Mouse (Mus musculus) neural tube, embryonic 14.5 days (tissue): Measurements from ENCODE around the gene Gm17387. TPM values are rescaled to one million over a fixed set of nuclear protein-coding genes. Genes with fewer than 3 reads are reported as not detected.

Experiments used
- ATAC-seq: fragments of 200-750 bp; cut with Nextera tagmentation; 2 replicates; pipeline ENCODE4 v1.8.0; 2017; ENCODE audit warnings: low read depth, mild to moderate bottlenecking, moderate TSS enrichment, moderate library complexity
- H3K27ac ChIP-seq: fragments of 300-500 bp; sonication (generic); 2 replicates; pipeline ENCODE4 v1.5.1; 2014; ENCODE audit warnings: low read depth, mild to moderate bottlenecking, control low read depth, low read length, moderate library complexity, mixed read lengths
- H3K27me3 ChIP-seq: fragments of 300-500 bp; sonication (generic); 2 replicates; pipeline ENCODE4 v1.6.1; 2014; ENCODE audit warnings: low read length; ENCODE audit not compliant: control insufficient read depth, insufficient read depth
- H3K36me3 ChIP-seq: fragments of 300-500 bp; sonication (generic); 2 replicates; pipeline ENCODE4 v1.6.1; 2014; ENCODE audit warnings: low read length, mixed read lengths; ENCODE audit not compliant: control insufficient read depth, insufficient read depth
- H3K4me1 ChIP-seq: fragments of 300-500 bp; sonication (generic); 2 replicates; pipeline ENCODE4 v1.6.1; 2014; ENCODE audit warnings: low read length; ENCODE audit not compliant: control insufficient read depth, insufficient read depth
- H3K4me2 ChIP-seq: fragments of 300-500 bp; sonication (generic); 2 replicates; pipeline ENCODE4 v1.6.1; 2014; ENCODE audit warnings: mild to moderate bottlenecking, low read depth, low read length, control low read depth
- H3K4me3 ChIP-seq: fragments of 300-500 bp; sonication (generic); 2 replicates; pipeline ENCODE4 v1.5.1; 2014; ENCODE audit warnings: low read depth, low read length, control low read depth, mixed read lengths
- H3K9ac ChIP-seq: fragments of 300-500 bp; sonication (generic); replicated peaks from 2 replicates; pipeline ENCODE4 v1.6.1; 2014; ENCODE audit warnings: low read depth, mild to moderate bottlenecking, control low read depth, low read length, mixed read lengths
- H3K9me3 ChIP-seq: fragments of 300-500 bp; sonication (generic); 2 replicates; pipeline ENCODE4 v1.6.1; 2016; ENCODE audit warnings: low read length; ENCODE audit not compliant: control insufficient read depth
- WGBS: fragments of 180-500 bp; shearing (Covaris S2); extraction: QIAGEN DNeasy Blood & Tissue Kit; methylation state at CpG from one replicate; pipeline ENCODE4 v1.1.7; 2014; 5-methylcytosine and 5-hydroxymethylcytosine counted together
- polyA plus RNA-seq: library from polyadenylated mRNA; unstranded; fragments of >200 nt; fragmentation: Nextera tagmentation; extraction: Ambion mirVana; gene quantifications from 2 replicates; pipeline ENCODE4 v1.2.1, GENCODE M21; 2014

Gene Gm17387
- polyA plus RNA-seq, result not detected in 2 replicates

DNA sequence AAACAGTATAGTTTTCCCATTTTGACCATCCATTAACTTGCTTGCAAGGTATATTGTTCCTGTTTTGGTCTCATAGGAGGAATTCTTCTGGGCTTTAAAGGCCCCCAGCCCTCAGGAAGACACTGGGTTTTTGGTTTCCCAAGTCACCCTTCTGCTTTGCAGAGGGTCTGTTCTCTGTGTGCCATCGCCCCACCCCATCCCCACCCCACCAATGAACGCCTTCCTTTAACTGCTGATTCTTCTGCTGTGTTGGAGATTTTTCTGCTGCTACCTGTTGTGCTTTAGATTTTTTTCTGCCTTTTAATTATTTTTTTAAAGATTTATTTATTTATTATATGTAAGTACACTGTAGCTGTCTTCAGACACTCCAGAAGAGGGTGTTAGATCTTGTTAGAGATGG lies at the start of gene Gm17387:
Gm17387 (plus strand) TSS at position 301 of the 400 bp plus-strand sequence.
- no peak for ATAC-seq
- no peak within 1 kb of the TSS for H3K4me3 ChIP-seq
- no peak within 1 kb of the TSS for H3K9ac ChIP-seq
- 87% methylated on average over 2 of the region's 2 CpGs for WGBS
- no peak within 1 kb of the TSS for H3K27ac ChIP-seq
- H3K4me1 ChIP-seq, result no peaks in the 10 kb centered on the region
- H3K4me2 ChIP-seq, result no peak within 1 kb of the TSS
- H3K9me3 ChIP-seq, result no peaks in the 10 kb centered on the region
- H3K36me3 ChIP-seq, result no peaks in the 10 kb centered on the region
- no peaks in the 10 kb centered on the region for H3K27me3 ChIP-seq

- Histone ChIP-seq H3K9me3 (no peaks in the 10 kb centered on the region), H3K9ac (no peak overlapping the region), H3K4me1 (no peaks in the 10 kb centered on the region), H3K27me3 (no peaks in the 10 kb centered on the region), H3K4me3 (no peak overlapping the region), H3K4me2 (no peak overlapping the region), H3K27ac (no peak overlapping the region), H3K36me3 (no peaks in the 10 kb centered on the region)
- WGBS, result 94% methylated on average over 8 of the region's 8 CpGs
- no peak for ATAC-seq
These were observed 47.2 kb upstream of the Gm17387 start for GRCm38 (mm10) chr7:140981704-140982103.

DNA sequence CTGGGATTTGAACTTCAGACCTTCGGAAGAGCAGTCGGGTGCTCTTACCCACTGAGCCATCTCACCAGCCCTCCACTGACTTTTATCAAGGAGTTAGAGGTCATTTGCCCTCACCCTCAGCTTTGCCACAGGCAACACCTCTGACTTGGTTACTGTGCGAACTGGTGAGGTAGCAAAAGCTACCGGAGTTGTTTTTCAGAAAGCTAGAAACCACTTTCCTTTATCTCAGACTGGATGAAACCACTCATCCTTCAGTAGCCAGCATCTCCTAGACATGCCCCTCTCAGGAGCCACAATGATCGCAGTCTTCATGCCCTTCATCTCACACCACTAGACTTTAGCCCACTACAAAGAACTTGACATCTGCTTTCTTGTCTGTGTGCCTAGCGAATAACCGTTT lies 46.0 kb upstream of the Gm17387 start:
- Histone ChIP-seq H3K4me3 (no peak overlapping the region), H3K27ac (no peak overlapping the region), H3K9ac (no peak overlapping the region), H3K4me2 (no peak overlapping the region), H3K4me1 (no peaks in the 10 kb centered on the region), H3K36me3 (no peaks in the 10 kb centered on the region), H3K27me3 (no peaks in the 10 kb centered on the region), H3K9me3 (no peaks in the 10 kb centered on the region)
- WGBS, result 95% methylated on average over 7 of the region's 7 CpGs
- ATAC-seq, result no peak

DNA sequence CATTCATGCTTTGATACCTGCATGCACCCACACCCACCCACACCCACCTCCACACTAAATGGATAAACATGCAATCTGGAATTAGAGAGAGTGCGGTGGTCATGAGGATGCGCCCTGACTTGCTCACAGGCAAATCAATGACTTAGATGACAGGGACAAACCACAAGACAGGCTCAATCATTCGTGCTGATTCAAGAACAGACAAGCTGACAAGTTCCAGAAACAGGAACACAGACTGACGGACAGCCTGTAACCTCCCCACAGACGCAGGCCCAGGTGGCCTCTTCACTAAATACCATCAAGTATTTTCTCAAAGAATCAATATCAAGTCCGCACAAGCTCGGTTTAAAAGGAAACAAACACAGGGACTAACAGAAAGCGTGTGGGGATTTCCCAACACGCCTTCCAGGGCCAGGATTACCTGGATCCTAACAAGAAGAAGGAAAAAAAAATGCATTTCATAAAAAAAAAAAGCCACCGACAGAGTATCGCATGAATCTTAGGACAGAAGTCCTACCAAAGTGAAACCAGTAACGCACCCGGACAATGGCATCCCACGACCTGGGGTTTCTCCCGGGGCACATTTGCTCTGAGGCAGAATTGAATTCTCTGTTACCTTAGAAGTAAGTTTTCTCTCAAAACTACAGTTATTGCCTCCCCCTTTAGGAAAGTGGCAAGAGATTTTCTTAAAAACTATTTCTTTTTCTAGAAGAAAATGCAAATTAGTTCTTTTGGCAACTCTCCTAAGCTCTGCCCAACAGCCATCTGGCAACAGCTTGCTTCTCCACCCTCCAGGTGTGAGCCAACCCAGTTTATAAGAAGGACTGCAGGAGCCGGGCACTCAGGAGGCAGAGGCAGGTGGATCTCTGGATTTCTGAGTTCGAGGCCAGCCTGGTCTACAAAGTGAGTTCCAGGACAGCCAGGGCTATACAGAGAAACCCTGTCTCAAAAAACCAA lies 41.5 kb upstream of the Gm17387 start:
- Histone ChIP-seq H3K4me1 (no peaks in the 10 kb centered on the region), H3K4me3 (no peak overlapping the region), H3K4me2 (no peak overlapping the region), H3K9me3 (no peaks in the 10 kb centered on the region), H3K27ac (no peak overlapping the region), H3K27me3 (no peaks in the 10 kb centered on the region), H3K36me3 (no peaks in the 10 kb centered on the region), H3K9ac (no peak overlapping the region)
- 90% methylated on average over 17 of the region's 17 CpGs for WGBS
- ATAC-seq, result no peak

- ATAC-seq, result no peak
- Histone ChIP-seq H3K36me3 (no peaks in the 10 kb centered on the region), H3K4me3 (no peak overlapping the region), H3K27ac (no peak overlapping the region), H3K4me1 (no peaks in the 10 kb centered on the region), H3K9ac (no peak overlapping the region), H3K4me2 (no peak overlapping the region), H3K27me3 (no peaks in the 10 kb centered on the region), H3K9me3 (no peaks in the 10 kb centered on the region)
- 73% methylated on average over 4 of the region's 4 CpGs for WGBS
These were observed 39.9 kb upstream of the Gm17387 start for GRCm38 (mm10) chr7:140989022-140989421.

GRCm38 (mm10) chr7:140990185-140990584 lies 38.7 kb upstream of the Gm17387 start:
- Histone ChIP-seq H3K36me3 (no peaks in the 10 kb centered on the region), H3K4me1 (no peaks in the 10 kb centered on the region), H3K9ac (no peak overlapping the region), H3K27ac (no peak overlapping the region), H3K4me2 (no peak overlapping the region), H3K9me3 (no peaks in the 10 kb centered on the region), H3K4me3 (no peak overlapping the region), H3K27me3 (no peaks in the 10 kb centered on the region)
- no peak for ATAC-seq
- WGBS, result 81% methylated on average over 6 of the region's 6 CpGs

- H3K9me3 ChIP-seq, result no peaks in the 10 kb centered on the region
- no peak overlapping the region for H3K4me3 ChIP-seq
- H3K4me2 ChIP-seq, result no peak overlapping the region
- no peak overlapping the region for H3K27ac ChIP-seq
- 71% methylated on average over 5 of the region's 5 CpGs for WGBS
- H3K36me3 ChIP-seq, result no peaks in the 10 kb centered on the region
- no peak overlapping the region for H3K9ac ChIP-seq
- ATAC-seq, result no peak
- H3K4me1 ChIP-seq, result no peaks in the 10 kb centered on the region
- H3K27me3 ChIP-seq, result no peaks in the 10 kb centered on the region
These were observed 38.3 kb upstream of the Gm17387 start for GRCm38 (mm10) chr7:140990622-140991021.

DNA sequence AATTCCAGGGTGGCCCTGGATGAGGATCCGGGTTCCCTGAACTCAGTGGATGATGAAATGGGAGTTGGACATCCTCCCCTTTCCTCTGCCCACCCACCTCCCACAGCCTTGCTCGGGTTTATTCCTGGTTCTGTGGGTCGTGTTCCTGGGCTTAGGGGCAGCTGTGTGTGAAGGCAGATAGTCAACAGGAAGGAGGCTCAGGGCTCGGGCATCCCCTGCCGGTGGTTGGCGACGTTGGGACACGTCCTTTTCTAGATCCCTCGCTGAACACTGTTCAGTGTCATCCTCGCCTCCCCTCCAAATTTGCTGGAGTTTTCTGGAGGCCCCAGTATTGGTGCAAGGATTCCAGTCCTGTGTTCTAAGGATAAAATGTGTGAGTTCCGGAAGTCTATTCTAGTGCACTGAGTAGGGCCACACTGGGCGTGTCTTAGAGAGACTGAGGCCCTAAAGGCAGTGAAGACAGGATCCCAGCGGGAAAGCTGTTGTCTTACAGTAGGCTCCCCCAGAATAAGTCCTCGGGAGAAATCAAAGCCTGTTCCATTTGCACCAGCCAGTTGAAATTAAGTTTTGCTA lies 37.7 kb upstream of the Gm17387 start:
- Histone ChIP-seq H3K4me1 (no peaks in the 10 kb centered on the region), H3K4me2 (no peak overlapping the region), H3K27ac (no peak overlapping the region), H3K9ac (no peak overlapping the region), H3K36me3 (no peaks in the 10 kb centered on the region), H3K27me3 (no peaks in the 10 kb centered on the region), H3K9me3 (no peaks in the 10 kb centered on the region), H3K4me3 (no peak overlapping the region)
- 88% methylated on average over 14 of the region's 14 CpGs for WGBS
- no peak for ATAC-seq

DNA sequence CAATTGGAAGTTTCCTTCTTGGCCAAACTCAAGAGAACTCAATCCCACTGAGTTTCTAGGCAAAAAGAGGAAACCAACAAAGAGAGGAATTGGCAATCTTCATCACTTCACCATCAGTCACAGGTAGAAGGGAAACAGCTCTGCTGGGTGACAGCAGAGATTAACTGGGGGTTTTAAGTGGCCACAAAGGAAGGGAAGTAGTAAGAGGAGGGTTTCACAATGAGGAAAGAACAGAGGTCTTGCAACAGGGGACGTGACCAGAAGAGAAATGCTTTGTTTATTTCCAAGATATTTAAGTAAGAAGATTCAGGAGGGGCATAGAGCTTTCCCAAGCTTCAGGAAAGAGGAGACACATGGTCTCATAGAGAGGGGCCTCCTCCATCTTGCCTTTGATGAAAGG lies 31.1 kb upstream of the Gm17387 start:
- 67% methylated on average over 1 of the region's 1 CpGs for WGBS
- H3K9ac ChIP-seq, result no peak overlapping the region
- no peak for ATAC-seq

More for the DNA sequence above, 31.1 kb upstream of the Gm17387 start:
- H3K4me2 ChIP-seq, result no peak overlapping the region
- H3K4me3 ChIP-seq, result no peak overlapping the region
- no peak overlapping the region for H3K27ac ChIP-seq
- H3K36me3 ChIP-seq, result no peaks in the 10 kb centered on the region
- no peaks in the 10 kb centered on the region for H3K9me3 ChIP-seq
- no peaks in the 10 kb centered on the region for H3K4me1 ChIP-seq
- H3K27me3 ChIP-seq, result no peaks in the 10 kb centered on the region
